Mouse (Mus musculus) left cerebral cortex, adult 11 months (tissue): ENCODE measurements at regions not wholly inside any gene's neighbourhood (a gene's known extent, or its start where the extent isn't known, plus 50 kb on each side); places are given as distances from the start of the nearest gene placed in this dataset.

Experiments used
- DNase-seq: peaks from one replicate; pipeline ENCODE4 v3.0.0; 2022; ENCODE audit warnings: low spot score

DNA sequence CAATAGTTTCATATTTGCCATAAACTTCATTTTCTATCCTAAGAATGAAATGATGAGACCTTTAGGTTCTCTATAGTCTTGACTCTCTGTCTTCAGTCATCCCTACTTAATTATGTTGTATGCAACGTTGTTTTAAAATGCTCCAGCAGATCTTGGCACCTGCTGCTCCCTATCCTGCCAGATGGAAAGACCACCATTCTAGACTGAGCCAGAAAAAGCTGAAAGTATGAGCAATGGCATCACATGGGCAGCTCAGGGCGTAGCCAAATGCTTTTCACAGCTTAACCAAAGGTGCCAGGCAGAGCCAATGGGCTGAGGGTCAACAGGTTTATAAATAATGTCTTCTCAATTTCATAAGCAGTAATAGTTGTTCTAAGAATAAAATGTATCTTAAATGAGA is 190.2 kb upstream of the Cdh20 start:
- no peak for DNase-seq

DNA sequence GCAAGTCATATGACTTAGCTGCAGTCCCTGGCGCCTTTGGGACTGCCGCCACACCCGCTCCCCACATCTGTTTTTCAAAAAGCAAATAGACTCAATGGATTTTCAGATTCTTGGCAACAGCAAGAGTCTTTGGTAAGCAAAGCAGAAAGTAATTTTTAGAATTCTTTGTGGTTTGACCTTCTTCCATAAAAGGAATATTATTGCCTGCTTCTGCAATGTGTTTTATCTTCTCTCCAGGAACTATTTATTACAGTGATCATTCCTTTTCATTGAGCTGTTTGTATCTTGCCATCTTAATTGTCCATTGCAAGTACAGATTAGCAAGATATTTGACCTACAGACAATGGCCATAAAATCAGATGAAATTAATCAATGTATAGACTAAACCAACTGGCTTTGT is 184.2 kb upstream of the Cdh20 start:
- DNase-seq = no peak

DNA sequence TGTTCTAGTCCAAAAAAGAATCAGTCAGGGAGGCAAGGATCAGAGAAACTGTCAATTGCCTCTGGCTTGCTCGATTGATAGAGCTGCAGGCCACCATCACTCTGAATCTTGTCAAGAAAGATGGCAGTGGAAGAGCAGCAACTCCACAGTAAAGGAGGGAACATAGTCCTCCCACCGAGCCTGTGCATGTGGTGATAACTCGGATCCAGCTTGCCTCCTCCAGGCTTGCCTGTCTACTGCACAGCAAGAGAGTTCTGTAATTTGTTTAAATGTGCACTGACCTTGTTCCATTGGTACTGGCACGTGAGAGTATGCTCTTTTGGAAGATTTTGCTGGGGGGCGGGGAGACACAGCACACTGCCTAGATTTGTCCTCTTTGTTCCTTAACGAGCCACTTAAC is 181.3 kb upstream of the Cdh20 start:
- DNase-seq = no peak

DNA sequence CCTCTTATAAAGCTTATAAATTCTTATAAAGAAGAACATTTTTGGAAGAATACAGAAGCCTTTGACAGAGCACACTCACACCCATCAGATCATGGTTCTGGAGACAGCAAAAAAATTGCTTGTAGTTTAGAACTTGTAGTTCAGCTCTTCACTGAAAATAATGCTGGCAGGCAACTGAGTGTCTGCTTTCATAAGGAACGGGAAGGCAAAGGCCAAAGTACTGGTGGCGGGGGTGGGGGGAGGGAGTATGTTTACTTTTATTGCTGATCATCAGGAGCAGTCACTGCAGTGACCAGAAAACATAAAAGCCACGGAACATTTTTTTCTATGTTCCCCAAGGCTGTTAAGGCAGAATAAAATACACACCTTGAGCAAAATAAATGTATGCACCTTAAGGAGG is 163.0 kb upstream of the Cdh20 start:
- no peak for DNase-seq

DNA sequence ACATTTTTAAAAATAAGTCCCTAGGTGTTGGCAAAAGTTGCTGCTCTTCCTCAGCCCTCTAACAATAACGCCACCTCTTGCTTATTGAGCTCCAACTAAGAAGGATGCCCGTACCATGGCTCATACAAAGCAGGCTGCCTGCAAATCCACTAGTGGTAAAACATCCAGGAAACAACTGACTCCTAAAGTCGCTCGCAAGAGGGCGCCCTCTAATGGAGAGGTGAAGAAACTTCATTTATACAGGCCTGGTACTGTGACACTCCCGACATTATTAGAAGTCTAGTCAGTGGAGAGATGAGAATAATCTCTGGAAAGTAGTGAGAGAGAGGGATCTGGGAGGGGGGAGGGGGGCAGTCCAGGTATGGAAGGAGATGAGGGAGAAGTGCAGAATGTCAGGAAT is 158.9 kb upstream of the Cdh20 start:
- DNase-seq = no peak

DNA sequence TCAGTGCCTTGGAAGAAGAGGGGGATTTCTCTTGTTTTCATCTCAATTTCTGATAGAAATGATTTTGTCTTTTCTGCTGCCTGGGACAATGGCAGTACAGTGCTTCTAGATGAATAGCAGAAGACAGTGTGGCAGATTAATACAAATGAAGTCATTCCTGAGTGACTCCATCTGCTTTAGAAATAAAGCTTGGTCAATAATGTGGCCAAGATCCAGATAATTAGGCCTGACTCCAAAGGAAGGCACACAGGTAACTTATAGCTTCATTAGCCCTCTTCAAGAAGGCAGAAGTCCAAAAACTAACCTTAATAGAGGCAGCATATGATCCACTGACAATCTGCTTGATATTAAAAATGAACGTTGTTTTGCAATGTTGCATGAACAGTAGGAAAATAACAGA is 151.0 kb upstream of the Cdh20 start:
- no peak for DNase-seq

DNA sequence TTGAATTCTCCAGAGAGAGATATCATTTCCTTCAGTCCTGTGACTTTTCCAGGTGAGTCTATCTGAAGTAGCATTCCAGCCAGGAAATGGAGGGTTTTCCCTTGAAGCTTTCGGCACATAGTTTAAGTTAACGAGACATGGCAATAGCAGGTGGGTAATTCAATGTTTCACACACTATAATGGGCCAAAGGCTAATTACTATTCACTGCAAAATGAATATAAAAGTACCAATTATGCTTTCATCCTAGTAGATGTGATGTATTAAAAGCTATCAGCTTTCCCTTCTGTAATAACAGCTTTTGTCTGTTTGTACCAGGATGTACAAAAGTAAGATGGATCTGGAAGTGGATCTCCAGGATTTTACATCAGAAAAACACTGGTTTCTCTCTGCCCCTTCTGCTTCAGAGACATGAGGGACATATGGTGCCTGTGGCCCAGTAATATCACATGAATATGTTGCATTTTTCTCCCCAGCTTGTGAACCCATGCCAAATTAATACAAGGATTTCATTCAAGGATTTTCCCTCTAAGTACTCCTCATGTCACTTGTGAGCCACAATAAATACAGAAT is 148.4 kb upstream of the Cdh20 start:
- no peak for DNase-seq

DNA sequence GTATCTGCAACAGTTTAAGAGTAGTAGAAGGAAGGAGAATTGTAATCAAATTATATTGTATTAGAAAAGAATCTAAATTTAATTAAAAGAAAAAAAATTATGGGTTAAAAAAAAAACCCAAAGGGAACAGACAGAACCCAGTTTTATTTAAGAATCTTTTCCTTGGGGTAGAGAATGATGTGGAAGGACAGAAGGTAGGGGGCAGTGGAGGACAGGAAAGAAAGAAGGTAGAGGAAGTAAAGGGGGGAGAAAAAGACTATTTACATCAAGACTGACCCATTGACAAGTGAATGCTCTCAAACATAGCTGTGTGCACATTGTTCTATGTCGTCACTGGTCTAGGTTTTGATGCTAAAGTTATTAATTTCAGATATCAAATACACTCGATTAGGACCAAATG is 142.8 kb upstream of the Cdh20 start:
- DNase-seq = no peak

DNA sequence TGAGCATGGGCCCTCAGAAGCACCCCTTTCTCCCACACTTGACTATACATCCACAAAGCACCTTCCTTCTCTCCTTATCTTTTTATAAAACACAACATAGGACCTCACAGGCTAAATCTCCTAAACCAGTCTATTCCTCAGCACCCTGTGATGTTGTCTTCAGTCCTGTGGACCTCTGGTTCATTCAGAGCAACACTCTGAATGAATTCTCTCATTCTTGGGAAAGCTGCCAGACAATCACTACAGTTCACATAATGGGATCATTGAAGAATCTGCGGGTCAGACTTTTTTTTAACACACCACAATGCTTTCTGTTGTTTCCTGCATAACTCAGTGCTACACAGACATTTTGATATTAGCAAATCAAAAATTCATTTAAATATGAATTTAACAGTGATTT is 115.9 kb upstream of the Cdh20 start:
- DNase-seq = peak; percentile 15
